9 mouse cellular contexts compared by ENCODE assay signal in genomic region chrX:136321692-136322091, GRCm38 (mm10). TPM values are rescaled to one million over a fixed set of nuclear protein-coding genes. Genes with fewer than 3 reads are reported as not detected.
A peak's percentile ranks its signal among the peaks of the same experiment; 100 is the strongest.
DNase-seq lines count a peak whose midpoint lies in the region; ATAC-seq lines count a peak whose summit lies in the region.
"Had no signal": no experiment of that assay in that cellular context is flagged by ENCODE, and none has a peak within 500 bp of the region (broad histone marks: within the 10 kb centered on the region; RNA-seq: fewer than 3 reads in every experiment).

No protein-coding gene starts in this region.

- no peak overlapping the region for H3K4me2 ChIP-seq in forebrain, embryonic 11.5 days (ENCODE audit: low read depth, low read length, severe bottlenecking)
- H3K4me2 ChIP-seq in forebrain, embryonic 13.5 days: no peak overlapping the region
- H3K4me2 ChIP-seq in embryonic facial prominence, embryonic 14.5 days (ENCODE audit: low read depth, low read length): no peak overlapping the region
- H3K4me2 ChIP-seq: heart, embryonic 15.5 days had no signal

- no peaks in the 10 kb centered on the region for H3K9me3 ChIP-seq in forebrain, embryonic 11.5 days (ENCODE audit: control insufficient read depth, low read length)
- no peaks in the 10 kb centered on the region for H3K9me3 ChIP-seq in forebrain, embryonic 13.5 days (replicated peaks)
- no peaks in the 10 kb centered on the region for H3K9me3 ChIP-seq in embryonic facial prominence, embryonic 14.5 days (ENCODE audit: control insufficient read depth, low read length)
- H3K9me3 ChIP-seq: heart, embryonic 15.5 days had no signal

- no peaks in the 10 kb centered on the region for H3K4me1 ChIP-seq in forebrain, embryonic 11.5 days (replicated peaks; ENCODE audit: control insufficient read depth, insufficient read depth, low read length)
- no peaks in the 10 kb centered on the region for H3K4me1 ChIP-seq in forebrain, embryonic 13.5 days
- no peaks in the 10 kb centered on the region for H3K4me1 ChIP-seq in embryonic facial prominence, embryonic 14.5 days (ENCODE audit: control insufficient read depth, insufficient read depth, low read length)
- H3K4me1 ChIP-seq: heart, embryonic 15.5 days had no signal

- no peak overlapping the region for H3K9ac ChIP-seq in forebrain, embryonic 11.5 days (ENCODE audit: low read length)
- H3K9ac ChIP-seq in forebrain, embryonic 13.5 days: no peak overlapping the region
- no peak overlapping the region for H3K9ac ChIP-seq in embryonic facial prominence, embryonic 14.5 days (ENCODE audit: low read depth, low read length)
- H3K9ac ChIP-seq: heart, embryonic 15.5 days had no signal

- no peak overlapping the region for H3K27ac ChIP-seq in forebrain, embryonic 11.5 days (ENCODE audit: low read depth, low read length)
- no peak overlapping the region for H3K27ac ChIP-seq in forebrain, embryonic 13.5 days
- no peak overlapping the region for H3K27ac ChIP-seq in embryonic facial prominence, embryonic 14.5 days (replicated peaks; ENCODE audit: low read depth, low read length)
- H3K27ac ChIP-seq: heart, embryonic 15.5 days had no signal

- ATAC-seq in forebrain, embryonic 11.5 days (replicated peaks; ENCODE audit: low FRiP score): no peak
- ATAC-seq in forebrain, embryonic 13.5 days: no peak
- ATAC-seq in embryonic facial prominence, embryonic 14.5 days (ENCODE audit: low read depth): no peak

- no peaks in the 10 kb centered on the region for H3K27me3 ChIP-seq in forebrain, embryonic 11.5 days (ENCODE audit: control insufficient read depth, insufficient read depth, low read length)
- H3K27me3 ChIP-seq in forebrain, embryonic 13.5 days: no peaks in the 10 kb centered on the region
- H3K27me3 ChIP-seq in embryonic facial prominence, embryonic 14.5 days (replicated peaks; ENCODE audit: control insufficient read depth, insufficient read depth, low read length): no peaks in the 10 kb centered on the region
- H3K27me3 ChIP-seq: heart, embryonic 15.5 days had no signal

- WGBS in forebrain, embryonic 11.5 days: 16% methylated on average over 3 of the region's 3 CpGs
- 10% methylated on average over 3 of the region's 3 CpGs for WGBS in forebrain, embryonic 13.5 days
- 9% methylated on average over 3 of the region's 3 CpGs for WGBS in embryonic facial prominence, embryonic 14.5 days
- WGBS in large intestine, adult 2 months: 8% methylated on average over 3 of the region's 3 CpGs

- no peak overlapping the region for H3K4me3 ChIP-seq in forebrain, embryonic 11.5 days (ENCODE audit: low read depth, low read length)
- H3K4me3 ChIP-seq in forebrain, embryonic 13.5 days: no peak overlapping the region
- H3K4me3 ChIP-seq in embryonic facial prominence, embryonic 14.5 days (ENCODE audit: low read depth, low read length): no peak overlapping the region
- H3K4me3 ChIP-seq: heart, embryonic 15.5 days had no signal

- peak; percentile 56 for DNase-seq in forebrain, embryonic 11.5 days (ENCODE audit: low spot score)
- DNase-seq in 416B (ENCODE audit: low read depth): peak; percentile 50
- peak; percentile 10 for DNase-seq in adrenal gland, postnatal 25 days
- peak; percentile 63 for DNase-seq in embryonic facial prominence, embryonic 14.5 days (ENCODE audit: low spot score)
- DNase-seq in large intestine, adult 2 months (ENCODE audit: low read depth, low spot score): peak; percentile 38
- peak; percentile 2 to 29 for DNase-seq in lung, adult 18-20 months
- DNase-seq in right cerebral cortex, postnatal 25 days: peak; percentile 35

- H3K36me3 ChIP-seq in forebrain, embryonic 11.5 days (ENCODE audit: control insufficient read depth, insufficient read depth, low read length): no peaks in the 10 kb centered on the region
- no peaks in the 10 kb centered on the region for H3K36me3 ChIP-seq in forebrain, embryonic 13.5 days (ENCODE audit: poor library complexity, severe bottlenecking)
- H3K36me3 ChIP-seq in embryonic facial prominence, embryonic 14.5 days (ENCODE audit: control insufficient read depth, insufficient read depth, low read length): no peaks in the 10 kb centered on the region
- H3K36me3 ChIP-seq: heart, embryonic 15.5 days had no signal

RNA-seq across cellular contexts. Expression of gene Bex3, which starts 51.6 kb away (rescaled TPM):
- 662 and 667 TPM in 2 replicates for polyA plus RNA-seq in forebrain, embryonic 11.5 days (2014; fragmentation: Nextera tagmentation; extraction: Ambion mirVana)
- polyA plus RNA-seq in forebrain, embryonic 13.5 days (2015; fragmentation: Nextera tagmentation; extraction: Ambion mirVana): 649 and 658 TPM in 2 replicates
- total RNA-seq in adrenal gland, postnatal 25 days (2021): 128 and 147 TPM in 2 replicates
- 391 and 421 TPM in 2 replicates for polyA plus RNA-seq in embryonic facial prominence, embryonic 14.5 days (2014; fragmentation: Nextera tagmentation; extraction: Ambion mirVana)
- 24.3 and 39.6 TPM in 2 replicates for polyA plus RNA-seq in large intestine, adult 2 months (2012; rRNA removed)

Comparison
In these comparisons a context has a peak if more than half of its experiments do, and no peak if none do; other contexts are left out.
1. DNase-seq: peak in every context shown above with its lines; median percentile 63 in embryonic facial prominence, embryonic 14.5 days; 56 in forebrain, embryonic 11.5 days; 50 in 416B; 38 in large intestine, adult 2 months; 35 in right cerebral cortex, postnatal 25 days; 16 in lung, adult 18-20 months; 10 in adrenal gland, postnatal 25 days.